Mouse (Mus musculus) T-helper 1 cell (primary cell): ENCODE results near the gene Ulk3.

Source experiments
- in situ Hi-C: fragments of 300-600 bp; cut with MboI, MseI; formaldehyde crosslinking; loops from one replicate; pipeline ENCODE4 v1.15.1; 2025; ENCODE audit warnings: high pct_unique_total_duplicates

Ulk3 gene

GRCm38 (mm10) chr9:57643169-57643855 lies 54.1 kb downstream of the Ulk3 start:
- in situ Hi-C loops: loop anchor here (5.0 kb wide), 1 partner anchor 91 kb away; the partner anchor contains the start of gene Mpi

- in situ Hi-C loops: loop anchor here (5.0 kb wide), 1 partner anchor 92 kb away; the partner anchor contains the start of gene Mpi
Measured at GRCm38 (mm10) chr9:57643856-57644180, 54.6 kb downstream of the Ulk3 start.

GRCm38 (mm10) chr9:57644442-57644943 lies 55.2 kb downstream of the Ulk3 start:
- in situ Hi-C loops: loop anchor here (5.0 kb wide), 1 partner anchor 92 kb away; the partner anchor contains the start of gene Mpi

- in situ Hi-C loops: loop anchor here (5.0 kb wide), 1 partner anchor 93 kb away; the partner anchor contains the start of gene Mpi
Measured at GRCm38 (mm10) chr9:57644944-57645893, 56.0 kb downstream of the Ulk3 start.
